Comparison of ENCODE assay signal across 9 mouse cellular contexts in genomic region chr15:80079954-80080353, GRCm38 (mm10). TPM values are rescaled to one million over a fixed set of nuclear protein-coding genes. Genes with fewer than 3 reads are reported as not detected.
DNase-seq lines count a peak whose midpoint lies in the region; ATAC-seq and TF ChIP-seq lines count a peak whose summit lies in the region.
"Had no signal": no experiment of that assay in that cellular context is flagged by ENCODE, and none has a peak within 500 bp of the region (broad histone marks: within the 10 kb centered on the region; RNA-seq: fewer than 3 reads in every experiment).

No protein-coding gene starts in this region.

- no peak for ATAC-seq in kidney, embryonic 15.5 days (replicated peaks; ENCODE audit: low FRiP score)
- ATAC-seq in limb, embryonic 14.5 days (ENCODE audit: low FRiP score, low read depth): no peak
- no peak for ATAC-seq in inflammation-experienced regulatory T-cells, adult 6 months

- H3K36me3 ChIP-seq in kidney, embryonic 15.5 days: peaks cover 59% of the 10 kb centered on the region
- peaks cover 55% of the 10 kb centered on the region for H3K36me3 ChIP-seq in ES-E14 (ENCODE audit: control insufficient read depth, insufficient read depth, low read length, poor library complexity, severe bottlenecking)
- peaks cover 64% of the 10 kb centered on the region for H3K36me3 ChIP-seq in embryonic facial prominence, embryonic 10.5 days (replicated peaks)
- peaks cover 61% of the 10 kb centered on the region for H3K36me3 ChIP-seq in limb, embryonic 14.5 days (ENCODE audit: control insufficient read depth, insufficient read depth, low read length)

- peaks cover 38% of the 10 kb centered on the region for H3K4me1 ChIP-seq in kidney, embryonic 15.5 days
- peaks cover 0 to 7% of the 10 kb centered on the region in 2 experiments; a peak in 1 of 4 replicates for H3K4me1 ChIP-seq in ES-E14 (ENCODE audit: control insufficient read depth in 2 of 2, insufficient read depth in 2 of 2, low read length in 2 of 2, poor library complexity in 1 of 2)
- H3K4me1 ChIP-seq in embryonic facial prominence, embryonic 10.5 days: peaks cover 27% of the 10 kb centered on the region
- peaks cover 11% of the 10 kb centered on the region; the same call in 1 of the 2 replicates for H3K4me1 ChIP-seq in limb, embryonic 14.5 days (ENCODE audit: control insufficient read depth, insufficient read depth, low read length)

- H3K4me3 ChIP-seq in kidney, embryonic 15.5 days (replicated peaks): no peak overlapping the region
- peak overlapping the region; percentile 1 to 90 for H3K4me3 ChIP-seq in ES-E14 (ENCODE audit: insufficient read depth in 1 of 2, low read depth in 1 of 2, low read length in 2 of 2, poor library complexity in 1 of 2, severe bottlenecking in 1 of 2)
- peak overlapping the region; percentile 89 for H3K4me3 ChIP-seq in embryonic facial prominence, embryonic 10.5 days
- H3K4me3 ChIP-seq in limb, embryonic 14.5 days (replicated peaks; ENCODE audit: low read length): 0 out of 2 replicates have a peak overlapping the region, but pooled peaks have one; percentile 87

- H3K27ac ChIP-seq in kidney, embryonic 15.5 days: no peak overlapping the region
- peak overlapping the region; percentile 98 for H3K27ac ChIP-seq in ES-E14 (ENCODE audit: insufficient read depth, low read depth, low read length, poor library complexity, severe bottlenecking)
- H3K27ac ChIP-seq in embryonic facial prominence, embryonic 10.5 days (replicated peaks): no peak overlapping the region
- no peak overlapping the region for H3K27ac ChIP-seq in limb, embryonic 14.5 days (replicated peaks; ENCODE audit: low read depth, low read length)
- H3K27ac ChIP-seq: heart, embryonic 15.5 days had no signal

- H3K4me2 ChIP-seq in kidney, embryonic 15.5 days: peak overlapping the region; percentile 81
- H3K4me2 ChIP-seq in limb, embryonic 14.5 days (replicated peaks; ENCODE audit: low read depth, low read length, severe bottlenecking): no peak overlapping the region

- H3K27me3 ChIP-seq in kidney, embryonic 15.5 days: no peaks in the 10 kb centered on the region
- no peaks in the 10 kb centered on the region for H3K27me3 ChIP-seq in embryonic facial prominence, embryonic 10.5 days (replicated peaks; ENCODE audit: low read depth, poor library complexity, severe bottlenecking)
- no peaks in the 10 kb centered on the region for H3K27me3 ChIP-seq in limb, embryonic 14.5 days (ENCODE audit: control insufficient read depth, insufficient read depth, low read length)
- H3K27me3 ChIP-seq: heart, embryonic 15.5 days had no signal

- 0 out of 2 replicates have a peak overlapping the region, but pooled peaks have one; percentile 6 for H3K9ac ChIP-seq in kidney, embryonic 15.5 days
- H3K9ac ChIP-seq in ES-E14 (ENCODE audit: insufficient read depth, low read depth, low read length, poor library complexity, severe bottlenecking): peak overlapping the region; percentile 97
- no peak overlapping the region for H3K9ac ChIP-seq in limb, embryonic 14.5 days (ENCODE audit: low read depth, low read length, severe bottlenecking)
- H3K9ac ChIP-seq: heart, embryonic 15.5 days had no signal

- DNase-seq in kidney, adult 8-10 months: no peak
- no peak for DNase-seq in ES-E14 (ENCODE audit: low read depth, low spot score)
- DNase-seq in embryonic facial prominence, embryonic 10.5 days (ENCODE audit: low spot score): no peak
- DNase-seq in limb, embryonic 14.5 days (ENCODE audit: low spot score): no peak
- no peak for DNase-seq in adrenal gland, adult (ENCODE audit: inconsistent age in 2 of 2, low spot score in 1 of 2)
- no peak for DNase-seq in spleen, postnatal 4 days (ENCODE audit: low spot score in 2 of 2)

- TF ChIP-seq POLR2A in limb, embryonic 14.5 days (IDR thresholded peaks at IDR 0.05; ENCODE audit: borderline replicate concordance, extremely low read depth, insufficient read depth, insufficient read length): no peak

- 76% methylated on average over 3 of the region's 3 CpGs for WGBS in kidney, embryonic 15.5 days
- 78% methylated on average over 3 of the region's 3 CpGs for WGBS in embryonic facial prominence, embryonic 10.5 days
- 74% methylated on average over 3 of the region's 3 CpGs for WGBS in limb, embryonic 14.5 days

- no peaks in the 10 kb centered on the region for H3K9me3 ChIP-seq in kidney, embryonic 15.5 days (replicated peaks)
- no peaks in the 10 kb centered on the region for H3K9me3 ChIP-seq in ES-E14 (ENCODE audit: control insufficient read depth, insufficient read depth, low read depth, low read length)
- H3K9me3 ChIP-seq in embryonic facial prominence, embryonic 10.5 days: no peaks in the 10 kb centered on the region
- no peaks in the 10 kb centered on the region for H3K9me3 ChIP-seq in limb, embryonic 14.5 days (ENCODE audit: control insufficient read depth, low read length)
- H3K9me3 ChIP-seq: heart, embryonic 15.5 days had no signal

- in situ Hi-C loops in ES-E14 (cut with MboI; ENCODE audit: low sequenced_read_pairs in 2 of 2, unreplicated experiment in 2 of 2): no loop called here

TF ChIP-seq in ES-E14, 5 proteins besides CTCF, POLR2A, EP300 and RAD21:
- TF ChIP-seq HCFC1 (IDR thresholded peaks at IDR 0.05; ENCODE audit: borderline replicate concordance, insufficient read depth, low read length): no peak
- TF ChIP-seq CHD2 (IDR thresholded peaks at IDR 0.05; ENCODE audit: low read depth, low read length): no peak
- no peak for TF ChIP-seq ZNF384 (IDR thresholded peaks at IDR 0.05; ENCODE audit: low read depth, low read length)
- no peak for TF ChIP-seq MAFK (IDR thresholded peaks at IDR 0.05; ENCODE audit: insufficient read depth, low read depth, low read length)
- TF ChIP-seq ZC3H11A (IDR thresholded peaks at IDR 0.05; ENCODE audit: borderline replicate concordance, low read depth, low read length): no peak

RNA-seq across cellular contexts. Expression of gene Syngr1, which starts 11.2 kb away (rescaled TPM):
- 10.9 and 11.2 TPM in 2 replicates for polyA plus RNA-seq in kidney, embryonic 15.5 days (2015; fragmentation: Nextera tagmentation; extraction: Ambion mirVana)
- 78.8 and 105 TPM in 2 replicates for total RNA-seq in ES-E14 (2012; rRNA removed)
- polyA plus RNA-seq in embryonic facial prominence, embryonic 10.5 days (2016; fragmentation: Nextera tagmentation; extraction: Ambion mirVana): 5.9 and 7.0 TPM in 2 replicates
- 10.8 and 11.0 TPM in 2 replicates for polyA plus RNA-seq in limb, embryonic 14.5 days (2012; rRNA removed)
- 8.3 and 11.5 TPM in 2 replicates for polyA plus RNA-seq in limb, embryonic 14.5 days (2014; fragmentation: Nextera tagmentation; extraction: Ambion mirVana)
- 1 to 10 TPM in 1 of 3 experiments, under 1 TPM in 1, not detected in 1; 0.77 to 1.7 TPM for polyA plus RNA-seq in inflammation-experienced regulatory T-cells, adult 6 months (2017; shearing (Covaris generic))

RNA-seq across cellular contexts. Expression of gene Rpl3, which starts 11.7 kb away (rescaled TPM):
- 1,112 and 1,115 TPM in 2 replicates for polyA plus RNA-seq in kidney, embryonic 15.5 days (2015; fragmentation: Nextera tagmentation; extraction: Ambion mirVana)
- 1,661 and 1,803 TPM in 2 replicates for total RNA-seq in ES-E14 (2012; rRNA removed)
- polyA plus RNA-seq in embryonic facial prominence, embryonic 10.5 days (2016; fragmentation: Nextera tagmentation; extraction: Ambion mirVana): 1,034 and 1,049 TPM in 2 replicates
- polyA plus RNA-seq in limb, embryonic 14.5 days (2012; rRNA removed): 1,074 and 1,569 TPM in 2 replicates
- 1,384 and 1,387 TPM in 2 replicates for polyA plus RNA-seq in limb, embryonic 14.5 days (2014; fragmentation: Nextera tagmentation; extraction: Ambion mirVana)
- 1,000 to 10,000 TPM; 2,844 to 4,969 (median 3,861) TPM for polyA plus RNA-seq in inflammation-experienced regulatory T-cells, adult 6 months (2017; shearing (Covaris generic))

RNA-seq across cellular contexts. Expression of gene Tab1, which starts 53.0 kb away (rescaled TPM):
- polyA plus RNA-seq in kidney, embryonic 15.5 days (2015; fragmentation: Nextera tagmentation; extraction: Ambion mirVana): 34.6 and 39.1 TPM in 2 replicates
- 16.6 and 24.3 TPM in 2 replicates for total RNA-seq in ES-E14 (2012; rRNA removed)
- polyA plus RNA-seq in embryonic facial prominence, embryonic 10.5 days (2016; fragmentation: Nextera tagmentation; extraction: Ambion mirVana): 43.3 and 45.3 TPM in 2 replicates
- polyA plus RNA-seq in limb, embryonic 14.5 days (2012; rRNA removed): 43.1 and 56.5 TPM in 2 replicates
- 34.6 and 39.4 TPM in 2 replicates for polyA plus RNA-seq in limb, embryonic 14.5 days (2014; fragmentation: Nextera tagmentation; extraction: Ambion mirVana)
- 10 to 100 TPM; 12.2 to 15.9 (median 12.3) TPM for polyA plus RNA-seq in inflammation-experienced regulatory T-cells, adult 6 months (2017; shearing (Covaris generic))
